ENCODE assay signal across 10 mouse cellular contexts in the genomic region with DNA sequence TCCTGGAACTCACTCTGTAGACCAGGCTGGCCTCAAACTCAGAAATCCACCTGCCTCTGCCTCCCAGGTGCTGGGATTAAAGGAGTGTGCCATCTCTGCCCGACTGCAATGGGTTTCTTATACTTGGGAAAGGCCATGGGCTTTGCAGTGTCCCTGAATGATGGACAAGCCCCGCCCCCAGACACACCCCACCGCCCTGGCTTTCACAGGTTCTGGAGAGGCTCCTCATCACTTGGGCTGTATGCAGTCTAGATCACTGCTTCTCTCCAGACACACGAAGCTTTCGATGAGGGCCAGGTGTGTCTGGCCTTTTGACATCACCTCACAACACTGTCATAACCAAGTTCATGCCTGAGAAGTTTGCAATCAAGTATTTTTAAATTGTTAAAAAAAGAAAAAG. TPM values are rescaled to one million over a fixed set of nuclear protein-coding genes. Genes with fewer than 3 reads are reported as not detected.
A peak's percentile ranks its signal among the peaks of the same experiment; 100 is the strongest.
DNase-seq lines count a peak whose midpoint lies in the region; ATAC-seq lines count a peak whose summit lies in the region.
"Had no signal": no experiment of that assay in that cellular context is flagged by ENCODE, and none has a peak within 500 bp of the region (broad histone marks: within the 10 kb centered on the region; RNA-seq: fewer than 3 reads in every experiment).

No protein-coding gene starts in this region.

- no peak overlapping the region for H3K9ac ChIP-seq in intestine, embryonic 16.5 days (ENCODE audit: low read depth, low read length)
- no peak overlapping the region for H3K9ac ChIP-seq in intestine, embryonic 15.5 days
- H3K9ac ChIP-seq in midbrain, embryonic 12.5 days (replicated peaks) = no peak overlapping the region
- no peak overlapping the region for H3K9ac ChIP-seq in midbrain, embryonic 14.5 days (replicated peaks; ENCODE audit: low read length)
- H3K9ac ChIP-seq in forebrain, embryonic 16.5 days (replicated peaks; ENCODE audit: low read depth, low read length) = no peak overlapping the region
- no peak overlapping the region for H3K9ac ChIP-seq in stomach, embryonic 14.5 days (replicated peaks; ENCODE audit: low read depth, low read length)
- H3K9ac ChIP-seq: liver, embryonic 14.5 days had no signal

- WGBS in intestine, embryonic 16.5 days = 57% methylated on average over 5 of the region's 5 CpGs
- WGBS in intestine, embryonic 15.5 days = 66% methylated on average over 5 of the region's 5 CpGs
- 70% methylated on average over 5 of the region's 5 CpGs for WGBS in midbrain, embryonic 12.5 days
- WGBS in midbrain, embryonic 14.5 days = 61% methylated on average over 5 of the region's 5 CpGs
- 45% methylated on average over 5 of the region's 5 CpGs for WGBS in forebrain, embryonic 16.5 days
- WGBS in stomach, embryonic 14.5 days = 56% methylated on average over 5 of the region's 5 CpGs

- no peaks in the 10 kb centered on the region for H3K4me1 ChIP-seq in intestine, embryonic 16.5 days (ENCODE audit: control insufficient read depth, insufficient read depth, low read length)
- 0 out of 2 replicates have a peak, but pooled peaks cover 4% of the 10 kb centered on the region for H3K4me1 ChIP-seq in intestine, embryonic 15.5 days (replicated peaks)
- peaks cover 10% of the 10 kb centered on the region; the same call in 1 of the 2 replicates for H3K4me1 ChIP-seq in midbrain, embryonic 12.5 days
- 0 out of 2 replicates have a peak, but pooled peaks cover 7% of the 10 kb centered on the region for H3K4me1 ChIP-seq in midbrain, embryonic 14.5 days (ENCODE audit: control insufficient read depth, insufficient read depth, low read length)
- H3K4me1 ChIP-seq in forebrain, embryonic 16.5 days (replicated peaks; ENCODE audit: control insufficient read depth, insufficient read depth, low read length) = peaks cover 11% of the 10 kb centered on the region
- H3K4me1 ChIP-seq in stomach, embryonic 14.5 days (ENCODE audit: control insufficient read depth, insufficient read depth, low read length) = no peaks in the 10 kb centered on the region

- H3K4me2 ChIP-seq in intestine, embryonic 16.5 days (ENCODE audit: low read depth, low read length) = no peak overlapping the region
- H3K4me2 ChIP-seq in intestine, embryonic 15.5 days (replicated peaks) = no peak overlapping the region
- no peak overlapping the region for H3K4me2 ChIP-seq in midbrain, embryonic 12.5 days (replicated peaks)
- H3K4me2 ChIP-seq in midbrain, embryonic 14.5 days (ENCODE audit: low read length) = no peak overlapping the region
- H3K4me2 ChIP-seq in forebrain, embryonic 16.5 days (ENCODE audit: low read length) = no peak overlapping the region
- no peak overlapping the region for H3K4me2 ChIP-seq in stomach, embryonic 14.5 days (replicated peaks; ENCODE audit: low read depth, low read length)

- no peak for DNase-seq in midbrain, embryonic 14.5 days
- DNase-seq in layer of hippocampus, postnatal 10 days (ENCODE audit: low spot score in 2 of 2) = no peak
- DNase-seq in embryo, embryonic 10 days (ENCODE audit: low spot score) = no peak

- no peak overlapping the region for H3K27ac ChIP-seq in intestine, embryonic 16.5 days (ENCODE audit: low read length)
- H3K27ac ChIP-seq in intestine, embryonic 15.5 days = no peak overlapping the region
- no peak overlapping the region for H3K27ac ChIP-seq in midbrain, embryonic 12.5 days (replicated peaks)
- no peak overlapping the region for H3K27ac ChIP-seq in midbrain, embryonic 14.5 days (replicated peaks; ENCODE audit: low read depth, low read length)
- no peak overlapping the region for H3K27ac ChIP-seq in forebrain, embryonic 16.5 days (ENCODE audit: low read length)
- no peak overlapping the region for H3K27ac ChIP-seq in stomach, embryonic 14.5 days (ENCODE audit: low read length)
- H3K27ac ChIP-seq: left cerebral cortex, adult 2 months; liver, embryonic 14.5 days had no signal

- H3K4me3 ChIP-seq in intestine, embryonic 16.5 days (ENCODE audit: low read length) = no peak overlapping the region
- no peak overlapping the region for H3K4me3 ChIP-seq in intestine, embryonic 15.5 days (replicated peaks)
- H3K4me3 ChIP-seq in midbrain, embryonic 12.5 days = no peak overlapping the region
- H3K4me3 ChIP-seq in midbrain, embryonic 14.5 days (replicated peaks; ENCODE audit: low read depth, low read length) = no peak overlapping the region
- H3K4me3 ChIP-seq in forebrain, embryonic 16.5 days (replicated peaks; ENCODE audit: low read length) = no peak overlapping the region
- no peak overlapping the region for H3K4me3 ChIP-seq in stomach, embryonic 14.5 days (ENCODE audit: low read depth, low read length)
- H3K4me3 ChIP-seq: left cerebral cortex, adult 2 months had no signal

- H3K27me3 ChIP-seq in intestine, embryonic 16.5 days (replicated peaks; ENCODE audit: control insufficient read depth, insufficient read depth, low read length) = no peaks in the 10 kb centered on the region
- no peaks in the 10 kb centered on the region for H3K27me3 ChIP-seq in intestine, embryonic 15.5 days (replicated peaks)
- H3K27me3 ChIP-seq in midbrain, embryonic 12.5 days = no peaks in the 10 kb centered on the region
- H3K27me3 ChIP-seq in midbrain, embryonic 14.5 days (ENCODE audit: control insufficient read depth, insufficient read depth, low read length) = no peaks in the 10 kb centered on the region
- H3K27me3 ChIP-seq in forebrain, embryonic 16.5 days (replicated peaks; ENCODE audit: control insufficient read depth, insufficient read depth, low read length) = no peaks in the 10 kb centered on the region
- no peaks in the 10 kb centered on the region for H3K27me3 ChIP-seq in stomach, embryonic 14.5 days (ENCODE audit: control insufficient read depth, insufficient read depth, low read length)

- no peaks in the 10 kb centered on the region for H3K36me3 ChIP-seq in intestine, embryonic 16.5 days (ENCODE audit: control insufficient read depth, insufficient read depth, low read length)
- H3K36me3 ChIP-seq in intestine, embryonic 15.5 days = no peaks in the 10 kb centered on the region
- no peaks in the 10 kb centered on the region for H3K36me3 ChIP-seq in midbrain, embryonic 12.5 days
- peaks cover 8% of the 10 kb centered on the region; the same call in 1 of the 2 replicates for H3K36me3 ChIP-seq in midbrain, embryonic 14.5 days (ENCODE audit: control insufficient read depth, insufficient read depth, low read length)
- H3K36me3 ChIP-seq in forebrain, embryonic 16.5 days (ENCODE audit: control insufficient read depth, insufficient read depth) = no peaks in the 10 kb centered on the region
- H3K36me3 ChIP-seq in stomach, embryonic 14.5 days (ENCODE audit: control insufficient read depth, insufficient read depth, low read length) = no peaks in the 10 kb centered on the region; the same call in 1 of the 2 replicates

- ATAC-seq in intestine, embryonic 16.5 days = 0 out of 2 replicates have a peak, but pooled peaks have one; percentile 50
- no peak for ATAC-seq in intestine, embryonic 15.5 days
- peak; percentile 47 for ATAC-seq in midbrain, embryonic 12.5 days (ENCODE audit: low FRiP score, low read depth)
- ATAC-seq in midbrain, embryonic 14.5 days (ENCODE audit: low FRiP score, low TSS enrichment) = no peak
- peak; percentile 44; the same call in 1 of the 2 replicates for ATAC-seq in forebrain, embryonic 16.5 days
- 0 out of 2 replicates have a peak, but pooled peaks have one; percentile 38 for ATAC-seq in stomach, embryonic 14.5 days (ENCODE audit: insufficient number of reproducible peaks, insufficient read depth, low FRiP score, low read depth)

- no peaks in the 10 kb centered on the region for H3K9me3 ChIP-seq in intestine, embryonic 16.5 days (ENCODE audit: control insufficient read depth, low read length)
- no peaks in the 10 kb centered on the region for H3K9me3 ChIP-seq in intestine, embryonic 15.5 days
- H3K9me3 ChIP-seq in midbrain, embryonic 12.5 days = no peaks in the 10 kb centered on the region
- H3K9me3 ChIP-seq in midbrain, embryonic 14.5 days (ENCODE audit: control insufficient read depth, low read length) = no peaks in the 10 kb centered on the region; the same call in 1 of the 2 replicates
- no peaks in the 10 kb centered on the region for H3K9me3 ChIP-seq in forebrain, embryonic 16.5 days (ENCODE audit: control insufficient read depth, low read length)
- H3K9me3 ChIP-seq in stomach, embryonic 14.5 days (ENCODE audit: control insufficient read depth, low read depth, low read length) = no peaks in the 10 kb centered on the region

RNA-seq across cellular contexts. Expression of a gene that starts 25.2 kb away (rescaled TPM):
- polyA plus RNA-seq in intestine, embryonic 16.5 days (2015; fragmentation: Nextera tagmentation; extraction: Ambion mirVana) = 0.35 and 0.62 TPM in 2 replicates
- polyA plus RNA-seq in intestine, embryonic 15.5 days (2015; fragmentation: Nextera tagmentation; extraction: Ambion mirVana) = 0.30 and 0.39 TPM in 2 replicates
- 0.31 TPM in 1 of 2 replicates, not detected in the other for polyA plus RNA-seq in midbrain, embryonic 12.5 days (2016; fragmentation: Nextera tagmentation; extraction: Ambion mirVana)
- polyA plus RNA-seq in midbrain, embryonic 14.5 days (2014; fragmentation: Nextera tagmentation; extraction: Ambion mirVana) = 0.38 TPM in 1 of 2 replicates, not detected in the other
- polyA plus RNA-seq in forebrain, embryonic 16.5 days (2015; fragmentation: Nextera tagmentation; extraction: Ambion mirVana) = not detected in 2 replicates
- polyA plus RNA-seq in stomach, embryonic 14.5 days (2014; fragmentation: Nextera tagmentation; extraction: Ambion mirVana) = 0.43 and 0.50 TPM in 2 replicates
- 1 to 10 TPM; 1.7 to 2.1 TPM for total RNA-seq in layer of hippocampus, postnatal 10 days (2021)

Comparison
In these comparisons a context has a peak if more than half of its experiments do, and no peak if none do; other contexts are left out.
1. ATAC-seq: peak in intestine, embryonic 16.5 days (single experiment), midbrain, embryonic 12.5 days (single experiment), forebrain, embryonic 16.5 days (single experiment) and stomach, embryonic 14.5 days (single experiment); none in intestine, embryonic 15.5 days (single experiment) and midbrain, embryonic 14.5 days (single experiment).